Mouse (Mus musculus): ENCODE data around the gene Dcdc2c.

Gene Dcdc2c

GRCm38 (mm10) chr12:28458786-28459185 lies 93.4 kb downstream of the Dcdc2c start:
- no peak for DNase-seq (ENCODE audit: low spot score)

- no peak for DNase-seq (ENCODE audit: low spot score)
These were observed 115.7 kb downstream of the Dcdc2c start for GRCm38 (mm10) chr12:28436536-28436935.

GRCm38 (mm10) chr12:28432729-28433067 lies 119.5 kb downstream of the Dcdc2c start:
- no peak for DNase-seq (ENCODE audit: low spot score)

- peak; percentile 68 for DNase-seq (ENCODE audit: low spot score)
These were observed 120.1 kb downstream of the Dcdc2c start for GRCm38 (mm10) chr12:28431832-28432728.

- DNase-seq (ENCODE audit: low spot score) = no peak
These were observed 122.3 kb downstream of the Dcdc2c start for GRCm38 (mm10) chr12:28429856-28430255.

- DNase-seq (ENCODE audit: low spot score) = no peak
These were observed 135.2 kb downstream of the Dcdc2c start for GRCm38 (mm10) chr12:28416957-28417356.

GRCm38 (mm10) chr12:28407656-28408405 lies 144.4 kb downstream of the Dcdc2c start:
- DNase-seq (ENCODE audit: low spot score) = no peak

GRCm38 (mm10) chr12:28402256-28402655 lies 149.9 kb downstream of the Dcdc2c start:
- no peak for DNase-seq (ENCODE audit: low spot score)

GRCm38 (mm10) chr12:28401372-28401771 lies 150.8 kb downstream of the Dcdc2c start:
- no peak for DNase-seq (ENCODE audit: low spot score)

GRCm38 (mm10) chr12:28392129-28392528 lies 160.1 kb downstream of the Dcdc2c start:
- no peak for DNase-seq (ENCODE audit: low spot score)
